Mouse (Mus musculus): ENCODE results near the gene Il12rb1.

GRCm38 (mm10) chr8:70803761-70804480 is 4.3 kb upstream of the Il12rb1 start:
- TF ChIP-seq CTCF (IDR thresholded peaks at IDR 0.05; ENCODE audit: borderline replicate concordance, extremely low read depth, insufficient read depth, insufficient read length), result no peak
- TF ChIP-seq POLR2A (IDR thresholded peaks at IDR 0.05; ENCODE audit: borderline replicate concordance, extremely low read depth, insufficient read depth, insufficient read length, poor library complexity, severe bottlenecking), result no peak

Measured in brain, embryonic 14.5 days (tissue).